Mouse (Mus musculus): Measurements from ENCODE around the gene Spata45. TPM values are rescaled to one million over a fixed set of nuclear protein-coding genes. Genes with fewer than 3 reads are reported as not detected.

Gene Spata45
- not detected in 2 replicates for polyA plus RNA-seq (2015; fragmentation: Nextera tagmentation; extraction: Ambion mirVana)

DNA sequence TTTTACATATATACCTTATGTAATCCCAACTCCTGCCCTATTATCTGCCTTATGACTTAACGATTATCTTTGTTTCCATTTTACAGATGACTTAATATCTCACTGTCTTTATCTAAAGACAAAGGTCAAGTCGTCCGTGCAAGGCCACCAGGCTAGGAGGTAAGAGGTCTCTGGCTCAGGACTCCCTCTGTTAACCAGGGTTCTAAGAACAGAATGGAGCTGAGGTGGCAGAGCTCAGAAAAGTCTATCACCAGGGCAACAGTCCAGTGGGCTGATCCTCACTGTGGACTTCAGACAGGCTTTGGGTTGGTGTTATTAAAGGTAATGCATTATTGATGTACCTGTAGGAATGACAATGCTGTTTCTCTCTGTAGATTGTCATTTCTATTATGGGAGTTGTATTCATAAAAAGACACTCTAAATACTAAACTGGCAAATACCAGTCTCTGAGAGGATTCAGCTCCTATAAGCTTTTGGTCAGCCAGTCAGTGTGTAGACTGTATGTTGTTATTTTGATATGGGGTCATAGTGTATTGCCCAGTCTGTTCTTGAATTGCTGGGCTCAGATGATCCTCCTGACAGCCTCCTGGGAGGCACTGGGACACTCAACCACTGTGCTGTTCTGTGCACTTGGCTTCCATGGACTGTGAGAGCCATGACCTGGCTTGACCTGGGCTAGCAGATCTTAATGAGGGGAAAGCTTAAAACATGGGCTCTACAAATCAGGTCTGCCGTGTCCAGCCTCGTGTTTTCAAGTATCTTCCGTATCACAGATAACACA is at the start of gene Spata45:
Gene Spata45 (plus strand): TSS at position 86 of the 781 bp plus-strand sequence.
- no peaks in the 10 kb centered on the region for H3K36me3 ChIP-seq (ENCODE audit: control insufficient read depth, insufficient read depth)
- WGBS (ENCODE audit: insufficient replicate concordance) = 50% methylated on average over 6 of the region's 6 CpGs
- no peak for ATAC-seq (ENCODE audit: low read depth)
- H3K9ac ChIP-seq (ENCODE audit: low read depth, low read length) = no peak within 1 kb of the TSS
- H3K4me1 ChIP-seq (ENCODE audit: control insufficient read depth, low read depth, low read length) = no peaks in the 10 kb centered on the region
- no peak within 1 kb of the TSS for H3K4me3 ChIP-seq (ENCODE audit: low read depth, low read length)
- H3K27ac ChIP-seq (ENCODE audit: low read length) = no peak within 1 kb of the TSS
- H3K4me2 ChIP-seq (ENCODE audit: low read depth, low read length) = no peak within 1 kb of the TSS
- H3K9me3 ChIP-seq (replicated peaks; ENCODE audit: control insufficient read depth, low read length) = no peaks in the 10 kb centered on the region
- H3K27me3 ChIP-seq (ENCODE audit: control insufficient read depth, insufficient read depth, low read depth, low read length) = no peaks in the 10 kb centered on the region

DNA sequence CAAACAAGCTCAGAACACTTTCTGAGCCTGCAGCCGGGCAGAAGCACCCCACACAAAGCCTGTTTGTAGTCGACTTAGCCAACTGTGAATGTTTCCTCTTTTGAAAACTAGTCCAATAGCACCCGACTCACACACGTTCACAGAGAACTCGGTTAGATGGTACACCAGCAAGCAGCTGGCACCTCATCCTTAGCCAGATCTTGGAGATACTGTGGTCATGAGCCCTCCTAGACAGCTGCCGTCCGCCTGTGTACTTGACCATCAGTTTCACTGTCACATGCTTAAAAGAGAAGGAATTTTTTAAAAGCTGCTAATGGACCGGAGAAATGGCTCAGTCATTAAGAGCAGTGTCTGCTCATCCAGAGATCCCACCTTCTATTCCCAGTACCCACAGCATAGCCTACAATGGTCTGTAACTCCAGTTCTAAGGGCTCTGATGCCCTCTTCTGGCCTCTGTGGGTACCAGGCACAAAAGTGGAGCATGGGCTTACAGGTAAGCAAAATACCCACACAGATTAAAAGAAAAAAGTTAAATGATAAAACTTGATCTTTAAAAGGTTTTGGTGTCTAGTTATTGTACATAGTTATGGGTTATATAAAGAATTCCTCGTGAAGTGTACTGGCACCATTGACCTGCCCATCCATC is 46.9 kb upstream of the Spata45 start:
- no peak overlapping the region for H3K4me3 ChIP-seq (ENCODE audit: low read depth, low read length)
- H3K4me2 ChIP-seq (ENCODE audit: low read depth, low read length) = no peak overlapping the region
- no peaks in the 10 kb centered on the region for H3K27me3 ChIP-seq (ENCODE audit: control insufficient read depth, insufficient read depth, low read depth, low read length)
- H3K4me1 ChIP-seq (ENCODE audit: control insufficient read depth, low read depth, low read length) = no peaks in the 10 kb centered on the region
- H3K27ac ChIP-seq (ENCODE audit: low read length) = no peak overlapping the region
- no peaks in the 10 kb centered on the region for H3K9me3 ChIP-seq (replicated peaks; ENCODE audit: control insufficient read depth, low read length)
- H3K36me3 ChIP-seq (ENCODE audit: control insufficient read depth, insufficient read depth) = no peaks in the 10 kb centered on the region
- no peak for ATAC-seq (ENCODE audit: low read depth)
- H3K9ac ChIP-seq (ENCODE audit: low read depth, low read length) = no peak overlapping the region
- 61% methylated on average over 9 of the region's 9 CpGs for WGBS (ENCODE audit: insufficient replicate concordance)

DNA sequence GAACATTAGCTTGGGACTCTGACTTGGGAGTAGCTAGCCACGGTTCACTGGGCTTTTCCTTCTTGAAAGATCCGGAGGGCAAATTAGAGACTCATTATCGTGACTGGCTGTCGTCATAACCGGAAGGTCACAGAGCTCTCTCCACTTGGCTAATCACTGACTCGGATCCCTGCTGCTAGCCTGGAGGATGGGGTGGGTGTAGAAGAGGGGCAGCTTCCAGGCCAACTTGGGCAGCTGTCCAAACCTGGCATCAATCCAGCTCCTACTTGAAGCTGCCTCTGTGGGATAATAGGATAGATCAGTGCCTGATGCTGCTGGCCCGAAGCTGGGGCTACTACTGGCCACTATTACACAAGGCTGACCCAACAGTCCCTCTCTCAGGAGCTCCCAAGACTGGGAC is 40.9 kb upstream of the Spata45 start:
- no peak overlapping the region for H3K4me2 ChIP-seq (ENCODE audit: low read depth, low read length)
- H3K27ac ChIP-seq (ENCODE audit: low read length) = no peak overlapping the region
- WGBS (ENCODE audit: insufficient replicate concordance) = 72% methylated on average over 7 of the region's 7 CpGs
- no peaks in the 10 kb centered on the region for H3K27me3 ChIP-seq (ENCODE audit: control insufficient read depth, insufficient read depth, low read depth, low read length)
- H3K36me3 ChIP-seq (ENCODE audit: control insufficient read depth, insufficient read depth) = no peaks in the 10 kb centered on the region
- no peaks in the 10 kb centered on the region for H3K9me3 ChIP-seq (replicated peaks; ENCODE audit: control insufficient read depth, low read length)
- no peak overlapping the region for H3K4me3 ChIP-seq (ENCODE audit: low read depth, low read length)
- no peaks in the 10 kb centered on the region for H3K4me1 ChIP-seq (ENCODE audit: control insufficient read depth, low read depth, low read length)
- H3K9ac ChIP-seq (ENCODE audit: low read depth, low read length) = no peak overlapping the region
- no peak for ATAC-seq (ENCODE audit: low read depth)

DNA sequence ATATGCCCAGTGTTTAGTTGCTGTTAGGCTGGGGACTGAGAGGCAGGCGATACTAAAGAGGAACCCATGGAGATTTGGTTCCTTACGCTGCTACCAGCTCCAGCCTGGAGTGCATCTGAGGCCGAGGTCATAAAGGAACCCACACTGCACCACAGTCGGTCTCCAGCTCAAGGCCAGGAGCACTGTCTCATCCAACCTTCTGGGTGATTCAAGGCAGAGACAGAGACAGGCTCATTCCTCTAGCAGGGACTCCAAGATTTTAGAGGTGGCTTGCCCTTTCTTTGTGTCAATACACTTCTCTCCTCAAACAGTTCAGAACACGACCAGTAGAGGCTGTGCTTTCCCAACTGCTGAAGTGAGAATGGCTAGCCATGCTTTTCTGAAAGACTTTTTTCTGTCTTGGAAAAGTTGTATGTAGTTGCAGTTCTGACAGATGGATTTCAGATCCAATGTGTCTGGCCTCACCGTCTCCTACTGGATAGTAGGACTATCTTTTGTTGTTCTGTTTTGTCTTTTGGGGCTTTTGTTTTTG is 40.0 kb upstream of the Spata45 start:
- H3K36me3 ChIP-seq (ENCODE audit: control insufficient read depth, insufficient read depth) = no peaks in the 10 kb centered on the region
- no peaks in the 10 kb centered on the region for H3K9me3 ChIP-seq (replicated peaks; ENCODE audit: control insufficient read depth, low read length)
- ATAC-seq (ENCODE audit: low read depth) = no peak
- no peak overlapping the region for H3K4me2 ChIP-seq (ENCODE audit: low read depth, low read length)
- no peak overlapping the region for H3K4me3 ChIP-seq (ENCODE audit: low read depth, low read length)
- no peak overlapping the region for H3K9ac ChIP-seq (ENCODE audit: low read depth, low read length)
- H3K27me3 ChIP-seq (ENCODE audit: control insufficient read depth, insufficient read depth, low read depth, low read length) = no peaks in the 10 kb centered on the region
- WGBS (ENCODE audit: insufficient replicate concordance) = 52% methylated on average over 6 of the region's 6 CpGs
- no peak overlapping the region for H3K27ac ChIP-seq (ENCODE audit: low read length)
- H3K4me1 ChIP-seq (ENCODE audit: control insufficient read depth, low read depth, low read length) = no peaks in the 10 kb centered on the region

DNA sequence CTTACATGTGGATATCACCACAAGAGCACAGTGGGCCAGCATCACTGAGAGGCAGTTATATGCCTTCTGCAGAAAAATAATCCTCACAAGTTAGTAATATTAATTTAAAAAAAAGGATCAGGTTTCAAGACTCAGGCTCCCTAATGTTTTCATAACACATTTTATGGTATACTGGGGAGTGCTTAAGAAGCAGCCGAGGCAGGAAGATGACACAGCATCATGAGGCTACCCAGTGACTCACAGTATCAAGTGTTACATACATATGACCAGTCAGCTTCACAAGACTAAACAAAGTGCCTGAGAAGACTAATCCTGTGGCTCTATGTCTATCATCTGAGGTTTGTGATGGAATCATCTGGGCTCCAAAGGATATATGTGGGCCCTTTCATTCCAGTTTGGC is 38.4 kb upstream of the Spata45 start:
- H3K36me3 ChIP-seq (ENCODE audit: control insufficient read depth, insufficient read depth) = no peaks in the 10 kb centered on the region
- no peak overlapping the region for H3K4me2 ChIP-seq (ENCODE audit: low read depth, low read length)
- H3K9me3 ChIP-seq (replicated peaks; ENCODE audit: control insufficient read depth, low read length) = no peaks in the 10 kb centered on the region
- H3K27ac ChIP-seq (ENCODE audit: low read length) = no peak overlapping the region
- WGBS (ENCODE audit: insufficient replicate concordance) = 67% methylated on average over 1 of the region's 1 CpGs
- H3K4me1 ChIP-seq (ENCODE audit: control insufficient read depth, low read depth, low read length) = no peaks in the 10 kb centered on the region
- no peak for ATAC-seq (ENCODE audit: low read depth)
- H3K4me3 ChIP-seq (ENCODE audit: low read depth, low read length) = no peak overlapping the region
- H3K9ac ChIP-seq (ENCODE audit: low read depth, low read length) = no peak overlapping the region
- H3K27me3 ChIP-seq (ENCODE audit: control insufficient read depth, insufficient read depth, low read depth, low read length) = no peaks in the 10 kb centered on the region

DNA sequence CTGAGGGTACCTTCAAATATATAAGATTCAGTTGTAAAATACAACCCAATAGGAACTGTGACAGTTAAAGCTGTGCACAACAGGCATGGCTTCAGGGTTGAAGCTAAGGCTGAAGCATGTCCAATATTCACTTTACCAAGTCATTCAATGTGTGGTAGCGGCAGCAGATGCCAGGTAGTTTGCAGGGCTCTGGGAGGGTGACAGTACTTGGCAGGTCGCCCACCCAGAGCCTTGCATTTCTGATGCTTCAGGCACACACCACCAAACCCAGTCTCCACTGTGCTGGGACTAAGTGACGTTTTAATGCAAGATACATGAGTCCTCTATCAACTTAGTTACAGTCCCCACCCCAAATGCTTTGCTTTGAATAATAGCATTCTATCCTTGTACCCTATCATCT is 35.8 kb upstream of the Spata45 start:
- Histone ChIP-seq H3K4me2 (ENCODE audit: low read depth, low read length) (no peak overlapping the region), H3K36me3 (ENCODE audit: control insufficient read depth, insufficient read depth) (no peaks in the 10 kb centered on the region), H3K9ac (ENCODE audit: low read depth, low read length) (no peak overlapping the region), H3K9me3 (replicated peaks; ENCODE audit: control insufficient read depth, low read length) (no peaks in the 10 kb centered on the region), H3K4me3 (ENCODE audit: low read depth, low read length) (no peak overlapping the region), H3K4me1 (ENCODE audit: control insufficient read depth, low read depth, low read length) (no peaks in the 10 kb centered on the region), H3K27me3 (ENCODE audit: control insufficient read depth, insufficient read depth, low read depth, low read length) (no peaks in the 10 kb centered on the region), H3K27ac (ENCODE audit: low read length) (no peak overlapping the region)
- WGBS (ENCODE audit: insufficient replicate concordance) = 60% methylated on average over 3 of the region's 3 CpGs
- no peak for ATAC-seq (ENCODE audit: low read depth)

DNA sequence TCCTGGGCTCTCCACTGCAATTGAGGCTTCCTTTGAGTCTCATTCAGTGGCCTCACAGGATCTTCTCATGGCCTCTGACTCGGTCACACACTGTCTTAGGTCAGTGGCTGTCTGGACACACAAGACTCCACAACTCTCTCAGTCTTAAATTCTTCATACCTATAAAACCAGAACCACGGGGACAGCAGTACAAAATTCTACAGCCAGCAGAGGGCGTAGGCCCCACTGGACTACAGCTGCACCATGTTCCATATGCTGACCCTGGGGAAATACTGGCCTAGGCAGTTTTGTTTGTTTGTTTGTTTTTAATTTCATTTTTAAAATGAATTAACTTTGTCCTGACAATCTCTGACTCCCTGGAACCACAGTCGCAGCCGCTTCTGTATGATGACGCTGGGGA is 34.2 kb upstream of the Spata45 start:
- Histone ChIP-seq H3K4me1 (ENCODE audit: control insufficient read depth, low read depth, low read length) (no peaks in the 10 kb centered on the region), H3K4me2 (ENCODE audit: low read depth, low read length) (no peak overlapping the region), H3K27me3 (ENCODE audit: control insufficient read depth, insufficient read depth, low read depth, low read length) (no peaks in the 10 kb centered on the region), H3K4me3 (ENCODE audit: low read depth, low read length) (no peak overlapping the region), H3K27ac (ENCODE audit: low read length) (no peak overlapping the region), H3K9me3 (replicated peaks; ENCODE audit: control insufficient read depth, low read length) (no peaks in the 10 kb centered on the region), H3K36me3 (ENCODE audit: control insufficient read depth, insufficient read depth) (no peaks in the 10 kb centered on the region), H3K9ac (ENCODE audit: low read depth, low read length) (no peak overlapping the region)
- no peak for ATAC-seq (ENCODE audit: low read depth)
- 55% methylated on average over 6 of the region's 6 CpGs for WGBS (ENCODE audit: insufficient replicate concordance)

DNA sequence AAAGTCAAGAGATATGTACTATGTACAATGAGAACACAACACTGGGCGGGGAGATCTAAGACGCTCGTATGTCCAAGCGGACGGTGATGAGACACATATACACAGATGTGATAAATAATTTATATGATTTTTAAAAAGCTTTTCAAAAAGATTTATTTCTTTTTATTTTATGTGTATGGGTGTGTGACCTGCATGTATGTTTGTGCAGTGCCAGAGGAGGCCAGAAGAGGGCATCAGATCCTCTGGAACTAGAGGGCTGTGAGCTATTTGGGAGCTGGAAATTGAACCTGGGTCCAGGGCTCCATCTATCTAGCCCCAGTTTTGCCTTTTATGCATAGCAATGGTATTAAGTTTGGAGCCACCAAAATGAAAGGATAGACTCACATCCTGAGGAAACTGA is 27.7 kb upstream of the Spata45 start:
- 90% methylated on average over 5 of the region's 5 CpGs for WGBS (ENCODE audit: insufficient replicate concordance)
- no peak for ATAC-seq (ENCODE audit: low read depth)
- Histone ChIP-seq H3K4me1 (ENCODE audit: control insufficient read depth, low read depth, low read length) (no peaks in the 10 kb centered on the region), H3K4me2 (ENCODE audit: low read depth, low read length) (no peak overlapping the region), H3K4me3 (ENCODE audit: low read depth, low read length) (no peak overlapping the region), H3K9me3 (replicated peaks; ENCODE audit: control insufficient read depth, low read length) (no peaks in the 10 kb centered on the region), H3K27me3 (ENCODE audit: control insufficient read depth, insufficient read depth, low read depth, low read length) (no peaks in the 10 kb centered on the region), H3K27ac (ENCODE audit: low read length) (no peak overlapping the region), H3K36me3 (ENCODE audit: control insufficient read depth, insufficient read depth) (peaks cover 14% of the 10 kb centered on the region), H3K9ac (ENCODE audit: low read depth, low read length) (no peak overlapping the region)

DNA sequence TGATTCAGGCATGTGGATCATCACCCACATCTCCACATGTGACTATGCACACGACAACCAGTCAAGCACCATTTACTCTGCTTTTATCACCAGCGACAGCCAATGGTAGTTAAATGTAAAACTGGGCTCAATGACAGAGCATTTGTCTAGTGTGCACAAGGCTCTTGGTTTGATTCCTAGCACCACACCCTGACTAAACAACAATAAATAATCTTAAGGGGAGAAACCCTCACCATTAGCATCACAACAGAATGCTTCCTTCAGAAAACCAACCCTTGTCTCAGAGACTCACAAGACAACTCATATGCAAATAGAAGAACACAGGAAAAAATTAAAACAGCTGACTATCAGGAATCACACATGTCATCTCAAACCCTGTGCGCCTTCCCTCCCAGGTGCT is 22.2 kb upstream of the Spata45 start:
- Histone ChIP-seq H3K4me3 (ENCODE audit: low read depth, low read length) (no peak overlapping the region), H3K27me3 (ENCODE audit: control insufficient read depth, insufficient read depth, low read depth, low read length) (no peaks in the 10 kb centered on the region), H3K27ac (ENCODE audit: low read length) (no peak overlapping the region), H3K9ac (ENCODE audit: low read depth, low read length) (no peak overlapping the region), H3K4me1 (ENCODE audit: control insufficient read depth, low read depth, low read length) (no peaks in the 10 kb centered on the region), H3K36me3 (ENCODE audit: control insufficient read depth, insufficient read depth) (peaks cover 3% of the 10 kb centered on the region), H3K4me2 (ENCODE audit: low read depth, low read length) (no peak overlapping the region), H3K9me3 (replicated peaks; ENCODE audit: control insufficient read depth, low read length) (no peaks in the 10 kb centered on the region)
- no peak for ATAC-seq (ENCODE audit: low read depth)
- WGBS (ENCODE audit: insufficient replicate concordance) = 80% methylated on average over 3 of the region's 3 CpGs
